Mouse (Mus musculus) stomach, embryonic 14.5 days (tissue): ENCODE measurements around the gene Pklr. TPM values are rescaled to one million over a fixed set of nuclear protein-coding genes. Genes with fewer than 3 reads are reported as not detected.

Experiments used
- ATAC-seq: fragments of 200-750 bp; cut with Nextera tagmentation; 2 replicates; pipeline ENCODE4 v1.8.0; 2017; ENCODE audit warnings: low read depth, moderate TSS enrichment; ENCODE audit not compliant: insufficient number of reproducible peaks, insufficient read depth, low FRiP score
- H3K27ac ChIP-seq: fragments of 300-500 bp; sonication (generic); 2 replicates; pipeline ENCODE4 v1.5.1; 2014; ENCODE audit warnings: mild to moderate bottlenecking, low read length, moderate library complexity, mixed read lengths
- H3K27me3 ChIP-seq: fragments of 300-500 bp; sonication (generic); 2 replicates; pipeline ENCODE4 v1.6.1; 2014; ENCODE audit warnings: low read length, control low read depth, mixed read lengths; ENCODE audit not compliant: control insufficient read depth, insufficient read depth
- H3K36me3 ChIP-seq: fragments of 300-500 bp; sonication (generic); 2 replicates; pipeline ENCODE4 v1.6.1; 2014; ENCODE audit warnings: mild to moderate bottlenecking, control low read depth, low read length, moderate library complexity, mixed read lengths; ENCODE audit not compliant: control insufficient read depth, insufficient read depth
- H3K4me1 ChIP-seq: fragments of 300-500 bp; sonication (generic); 2 replicates; pipeline ENCODE4 v1.6.1; 2014; ENCODE audit warnings: low read length, control low read depth, mixed read lengths; ENCODE audit not compliant: control insufficient read depth, insufficient read depth
- H3K4me2 ChIP-seq: fragments of 300-500 bp; sonication (generic); replicated peaks from 2 replicates; pipeline ENCODE4 v1.6.1; 2014; ENCODE audit warnings: low read depth, low read length, control low read depth
- H3K4me3 ChIP-seq: fragments of 300-500 bp; sonication (generic); 2 replicates; pipeline ENCODE4 v1.5.1; 2014; ENCODE audit warnings: low read depth, low read length, control low read depth
- H3K9ac ChIP-seq: fragments of 300-500 bp; sonication (generic); replicated peaks from 2 replicates; pipeline ENCODE4 v1.6.1; 2014; ENCODE audit warnings: low read depth, mild to moderate bottlenecking, control low read depth, low read length, moderate library complexity, mixed read lengths
- H3K9me3 ChIP-seq: fragments of 300-500 bp; sonication (generic); 2 replicates; pipeline ENCODE4 v1.6.1; 2016; ENCODE audit warnings: low read depth, low read length, control low read depth; ENCODE audit not compliant: control insufficient read depth
- WGBS: fragments of 180-500 bp; shearing (Covaris S2); extraction: QIAGEN DNeasy Blood & Tissue Kit; methylation state at CpG from one replicate; pipeline ENCODE4 v1.1.7; 2014; 5-methylcytosine and 5-hydroxymethylcytosine counted together
- polyA plus RNA-seq: library from polyadenylated mRNA; unstranded; fragments of >200 nt; fragmentation: Nextera tagmentation; extraction: Ambion mirVana; gene quantifications from 2 replicates; pipeline ENCODE4 v1.2.1, GENCODE M21; 2014

Pklr gene
- polyA plus RNA-seq, 1 experiment from 2014 or later = 3.3 TPM

GRCm38 (mm10) chr3:89163123-89163522, 27.2 kb downstream of the Pklr start:
- peaks cover 20% of the 10 kb centered on the region for H3K36me3 ChIP-seq
- no peak overlapping the region for H3K27ac ChIP-seq
- H3K4me1 ChIP-seq = peaks cover 26% of the 10 kb centered on the region
- whole genome bisulfite sequencing = 76% methylated on average over 1 of the region's 1 CpGs
- H3K9ac ChIP-seq = no peak overlapping the region
- H3K4me2 ChIP-seq = no peak overlapping the region
- no peak for ATAC-seq
- no peaks in the 10 kb centered on the region for H3K27me3 ChIP-seq
- no peaks in the 10 kb centered on the region for H3K9me3 ChIP-seq
- no peak overlapping the region for H3K4me3 ChIP-seq

- Histone ChIP-seq H3K9me3 (no peaks in the 10 kb centered on the region), H3K4me1 (peaks cover 24% of the 10 kb centered on the region), H3K27me3 (no peaks in the 10 kb centered on the region), H3K27ac (no peak overlapping the region), H3K4me2 (peak overlapping the region; percentile 56), H3K4me3 (peak overlapping the region; percentile 77), H3K36me3 (peaks cover 26% of the 10 kb centered on the region), H3K9ac (no peak overlapping the region)
- 69% methylated on average over 5 of the region's 5 CpGs for WGBS
- ATAC-seq = no peak
These were observed 27.8 kb downstream of the Pklr start for GRCm38 (mm10) chr3:89163643-89164245.

GRCm38 (mm10) chr3:89164506-89165267, 28.7 kb downstream of the Pklr start, which contains the start of gene Clk2:
Clk2 (plus strand) TSS chr3:89164795.
- under 1% methylated on average over 70 of the region's 79 CpGs for WGBS
- ATAC-seq = peak; percentile 97

GRCm38 (mm10) chr3:89165268-89165870, 29.4 kb downstream of the Pklr start:
- H3K27ac ChIP-seq = peak overlapping the region; percentile 95
- peak overlapping the region; percentile 74 for H3K4me2 ChIP-seq
- no peak for ATAC-seq
- peak overlapping the region; percentile 77 for H3K4me3 ChIP-seq
- H3K4me1 ChIP-seq = peaks cover 18% of the 10 kb centered on the region
- H3K27me3 ChIP-seq = no peaks in the 10 kb centered on the region
- WGBS = 22% methylated on average over 12 of the region's 12 CpGs
- H3K9ac ChIP-seq = peak overlapping the region; percentile 86
- H3K36me3 ChIP-seq = peaks cover 43% of the 10 kb centered on the region
- no peaks in the 10 kb centered on the region for H3K9me3 ChIP-seq

More at GRCm38 (mm10) chr3:89164506-89165267, 28.7 kb downstream of the Pklr start, which contains the start of gene Clk2:
- Histone ChIP-seq H3K4me1 (peaks cover 18% of the 10 kb centered on the region), H3K4me3 (peak within 1 kb of the TSS; percentile 77), H3K36me3 (peaks cover 36% of the 10 kb centered on the region), H3K9me3 (no peaks in the 10 kb centered on the region), H3K27ac (peak within 1 kb of the TSS; percentile 95), H3K4me2 (peak within 1 kb of the TSS; percentile 74), H3K27me3 (no peaks in the 10 kb centered on the region), H3K9ac (peak within 1 kb of the TSS; percentile 86)

GRCm38 (mm10) chr3:89166945-89167344, 31.0 kb downstream of the Pklr start:
- H3K9me3 ChIP-seq = no peaks in the 10 kb centered on the region
- no peak overlapping the region for H3K4me2 ChIP-seq
- whole genome bisulfite sequencing = 90% methylated on average over 19 of the region's 19 CpGs
- no peak overlapping the region for H3K9ac ChIP-seq
- no peak overlapping the region for H3K27ac ChIP-seq
- no peak for ATAC-seq
- no peaks in the 10 kb centered on the region for H3K27me3 ChIP-seq
- H3K36me3 ChIP-seq = peaks cover 54% of the 10 kb centered on the region
- H3K4me1 ChIP-seq = peaks cover 18% of the 10 kb centered on the region
- H3K4me3 ChIP-seq = no peak overlapping the region

- H3K36me3 ChIP-seq = peaks cover 70% of the 10 kb centered on the region
These were observed 38.9 kb downstream of the Pklr start for GRCm38 (mm10) chr3:89174844-89175243.

GRCm38 (mm10) chr3:89175544-89175943, 39.6 kb downstream of the Pklr start:
- no peaks in the 10 kb centered on the region for H3K9me3 ChIP-seq
- H3K36me3 ChIP-seq = peaks cover 66% of the 10 kb centered on the region

More at GRCm38 (mm10) chr3:89174844-89175243, 38.9 kb downstream of the Pklr start:
- Histone ChIP-seq H3K4me1 (peaks cover 6% of the 10 kb centered on the region; the same call in 1 of the 2 replicates), H3K27ac (no peak overlapping the region), H3K4me2 (no peak overlapping the region), H3K4me3 (no peak overlapping the region), H3K9me3 (no peaks in the 10 kb centered on the region), H3K27me3 (no peaks in the 10 kb centered on the region), H3K9ac (no peak overlapping the region)
- ATAC-seq = no peak
- WGBS = 91% methylated on average over 11 of the region's 11 CpGs

GRCm38 (mm10) chr3:89176421-89176820, 40.5 kb downstream of the Pklr start:
- Histone ChIP-seq H3K4me3 (no peak overlapping the region), H3K27me3 (no peaks in the 10 kb centered on the region), H3K9ac (no peak overlapping the region), H3K36me3 (peaks cover 65% of the 10 kb centered on the region), H3K27ac (no peak overlapping the region), H3K4me1 (peaks cover 6% of the 10 kb centered on the region; the same call in 1 of the 2 replicates), H3K9me3 (no peaks in the 10 kb centered on the region), H3K4me2 (no peak overlapping the region)
- ATAC-seq = no peak
- WGBS = 81% methylated on average over 7 of the region's 7 CpGs

More at GRCm38 (mm10) chr3:89175544-89175943, 39.6 kb downstream of the Pklr start:
- Histone ChIP-seq H3K4me3 (no peak overlapping the region), H3K4me1 (peaks cover 6% of the 10 kb centered on the region; the same call in 1 of the 2 replicates), H3K27me3 (no peaks in the 10 kb centered on the region), H3K4me2 (no peak overlapping the region), H3K27ac (no peak overlapping the region), H3K9ac (no peak overlapping the region)
- WGBS = 90% methylated on average over 10 of the region's 10 CpGs
- no peak for ATAC-seq
